ENCODE assay signal across 8 mouse cellular contexts in the genomic region with DNA sequence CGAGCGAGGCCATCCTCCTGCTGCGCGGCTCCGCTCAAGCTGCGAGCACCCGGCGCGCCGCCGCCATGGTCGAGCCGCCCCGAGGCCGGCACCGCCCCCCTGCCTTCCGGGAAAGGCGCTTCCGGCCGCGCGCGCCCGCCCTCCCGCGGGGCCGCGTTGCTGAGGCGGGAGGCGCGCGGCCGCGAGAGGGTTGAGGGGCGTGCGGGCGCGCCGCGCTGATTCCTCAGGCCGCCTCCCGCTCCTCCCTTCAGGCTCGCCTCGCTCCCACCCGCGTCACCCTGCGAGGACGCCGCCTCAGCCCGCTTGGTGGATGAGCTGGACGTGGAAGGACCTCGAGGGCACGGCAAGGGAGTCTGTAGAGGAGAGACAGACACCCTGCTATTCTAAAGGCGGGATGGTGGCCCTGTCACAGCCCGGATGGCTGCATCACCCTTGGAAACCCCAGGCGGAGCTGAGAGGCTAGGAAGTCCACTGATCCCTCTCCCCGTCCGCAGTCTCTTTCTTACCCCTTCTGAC. TPM values are rescaled to one million over a fixed set of nuclear protein-coding genes. Genes with fewer than 3 reads are reported as not detected.
DNase-seq lines count a peak whose midpoint lies in the region; ATAC-seq lines count a peak whose summit lies in the region.

A gene (minus strand): TSS at position 53 of the 516 bp plus-strand sequence.

- H3K36me3 ChIP-seq in intestine, embryonic 14.5 days (ENCODE audit: control insufficient read depth, insufficient read depth, low read length) = no peaks in the 10 kb centered on the region

- no peaks in the 10 kb centered on the region for H3K27me3 ChIP-seq in intestine, embryonic 14.5 days (replicated peaks; ENCODE audit: control insufficient read depth, insufficient read depth, low read length)

- ATAC-seq in activated CD4-positive, CD25-positive, alpha-beta regulatory T cell, adult 4 months = peak; percentile 82
- peak; percentile 91 for ATAC-seq in intestine, embryonic 14.5 days (replicated peaks; ENCODE audit: low FRiP score, low TSS enrichment, low read depth)

- H3K4me3 ChIP-seq in intestine, embryonic 14.5 days (ENCODE audit: low read depth, low read length) = peak within 1 kb of the TSS; percentile 54

- peak; percentile 92 for DNase-seq in embryo, embryonic 10.5 days (ENCODE audit: low spot score)
- DNase-seq in gastrocnemius, postnatal 25 days = peak; percentile 84
- DNase-seq in intestine, embryonic 14.5 days (ENCODE audit: low spot score) = peak; percentile 88
- peak; percentile 84 to 90 for DNase-seq in left cerebral cortex, postnatal 25 days (ENCODE audit: low spot score in 2 of 2)
- peak; percentile 87 for DNase-seq in mesoderm, embryonic 11.5 days (ENCODE audit: low read depth, low spot score)
- DNase-seq in right cerebral cortex, postnatal 25 days = peak; percentile 89
- DNase-seq in yolk sac, embryonic 10.5 days (ENCODE audit: low spot score) = peak; percentile 81

- no peaks in the 10 kb centered on the region for H3K9me3 ChIP-seq in intestine, embryonic 14.5 days (ENCODE audit: control insufficient read depth, low read length)

- H3K27ac ChIP-seq in intestine, embryonic 14.5 days (ENCODE audit: low read depth) = peak within 1 kb of the TSS; percentile 95

- H3K4me2 ChIP-seq in intestine, embryonic 14.5 days (ENCODE audit: low read length) = peak within 1 kb of the TSS; percentile 72

- peak within 1 kb of the TSS; percentile 89 for H3K9ac ChIP-seq in intestine, embryonic 14.5 days (ENCODE audit: low read length)

- peaks cover 39% of the 10 kb centered on the region for H3K4me1 ChIP-seq in intestine, embryonic 14.5 days (replicated peaks; ENCODE audit: control insufficient read depth, insufficient read depth, low read length)

- intact Hi-C loops in left cerebral cortex, postnatal 25 days (cut with DNase I) = loop anchor here (1.0 kb wide), 2 partner anchors 31 to 40 kb away; a partner anchor contains a TSS

- WGBS in intestine, embryonic 14.5 days = under 1% methylated on average over 44 of the region's 58 CpGs

RNA-seq across cellular contexts. Expression of the gene that starts here (rescaled TPM):
- polyA plus RNA-seq in activated CD4-positive, CD25-positive, alpha-beta regulatory T cell, adult 4 months (2017; shearing (Covaris generic)) = 10 to 100 TPM; 13.4 to 23.6 TPM
- 100 to 1,000 TPM; 147 to 165 TPM for total RNA-seq in gastrocnemius, postnatal 25 days (2021)
- polyA plus RNA-seq in intestine, embryonic 14.5 days (2014; fragmentation: Nextera tagmentation; extraction: Ambion mirVana) = 76.5 and 78.3 TPM in 2 replicates
- 100 to 1,000 TPM; 120 to 123 TPM for total RNA-seq in left cerebral cortex, postnatal 25 days (2021)

Comparison
In these comparisons a context has a peak if more than half of its experiments do, and no peak if none do; other contexts are left out.
1. Peak in every context shown above with its lines: DNase-seq, ATAC-seq, H3K4me3 ChIP-seq and H3K27ac ChIP-seq.